Mouse (Mus musculus): ENCODE measurements around the gene Ago1. TPM values are rescaled to one million over a fixed set of nuclear protein-coding genes. Genes with fewer than 3 reads are reported as not detected.

The Ago1 gene
- total and polyA plus RNA-seq, 2 experiments from 2014 or later, result 6.4 to 36.3 TPM

GRCm38 (mm10) chr4:126468925-126469324 lies 542 bp upstream of the Ago1 start:
- H3K27me3 ChIP-seq (ENCODE audit: insufficient read depth, low read length), result no peaks in the 10 kb centered on the region
- ATAC-seq (ENCODE audit: low FRiP score) (no peak), DNase-seq (ENCODE audit: low spot score) (no peak)
- H3K4me3 ChIP-seq (ENCODE audit: low read depth, low read length), result peak overlapping the region; percentile 72
- 1% methylated on average over 8 of the region's 8 CpGs for WGBS
- H3K36me3 ChIP-seq (ENCODE audit: insufficient read depth, low read length), result no peaks in the 10 kb centered on the region
- TF ChIP-seq CTCF (IDR thresholded peaks at IDR 0.05), result no peak
- H3K4me1 ChIP-seq (ENCODE audit: insufficient read depth, low read length), result peaks cover 9% of the 10 kb centered on the region
- no peaks in the 10 kb centered on the region for H3K9me3 ChIP-seq (ENCODE audit: low read length)
- H3K4me2 ChIP-seq (ENCODE audit: low read depth, low read length, poor library complexity, severe bottlenecking), result peak overlapping the region; percentile 64
- H3K27ac ChIP-seq (ENCODE audit: low read depth, low read length), result peak overlapping the region; percentile 94
- H3K9ac ChIP-seq (replicated peaks; ENCODE audit: low read length, poor library complexity, severe bottlenecking), result peak overlapping the region; percentile 93

GRCm38 (mm10) chr4:126467721-126468284 lies 580 bp downstream of the Ago1 start:
- DNase-seq (ENCODE audit: low spot score) (peak; percentile 73), ATAC-seq (ENCODE audit: low FRiP score) (peak; percentile 42)
- Histone ChIP-seq H3K9me3 (ENCODE audit: low read length) (no peaks in the 10 kb centered on the region), H3K9ac (replicated peaks; ENCODE audit: low read length, poor library complexity, severe bottlenecking) (peak overlapping the region; percentile 93), H3K4me3 (ENCODE audit: low read depth, low read length) (peak overlapping the region; percentile 72), H3K36me3 (ENCODE audit: insufficient read depth, low read length) (no peaks in the 10 kb centered on the region), H3K4me1 (ENCODE audit: insufficient read depth, low read length) (peaks cover 13% of the 10 kb centered on the region), H3K27ac (ENCODE audit: low read depth, low read length) (peak overlapping the region; percentile 94), H3K4me2 (ENCODE audit: low read depth, low read length, poor library complexity, severe bottlenecking) (peak overlapping the region; percentile 64), H3K27me3 (ENCODE audit: insufficient read depth, low read length) (no peaks in the 10 kb centered on the region)
- no peak for TF ChIP-seq CTCF (IDR thresholded peaks at IDR 0.05)
- 1% methylated on average over 25 of the region's 25 CpGs for WGBS

GRCm38 (mm10) chr4:126466251-126466750 lies 2.1 kb downstream of the Ago1 start:
- ATAC-seq (ENCODE audit: low FRiP score) (no peak), DNase-seq (ENCODE audit: low spot score) (no peak)
- peaks cover 13% of the 10 kb centered on the region for H3K4me1 ChIP-seq (ENCODE audit: insufficient read depth, low read length)
- H3K27ac ChIP-seq (ENCODE audit: low read depth, low read length), result peak overlapping the region; percentile 47; the same call in 1 of the 2 replicates
- H3K4me3 ChIP-seq (ENCODE audit: low read depth, low read length), result peak overlapping the region; percentile 20
- no peaks in the 10 kb centered on the region for H3K27me3 ChIP-seq (ENCODE audit: insufficient read depth, low read length)
- peak overlapping the region; percentile 46; the same call in 1 of the 2 replicates for H3K9ac ChIP-seq (replicated peaks; ENCODE audit: low read length, poor library complexity, severe bottlenecking)
- 9% methylated on average over 8 of the region's 8 CpGs for whole genome bisulfite sequencing
- peak overlapping the region; percentile 64 for H3K4me2 ChIP-seq (ENCODE audit: low read depth, low read length, poor library complexity, severe bottlenecking)
- H3K36me3 ChIP-seq (ENCODE audit: insufficient read depth, low read length), result no peaks in the 10 kb centered on the region
- H3K9me3 ChIP-seq (ENCODE audit: low read length), result no peaks in the 10 kb centered on the region
- TF ChIP-seq CTCF (IDR thresholded peaks at IDR 0.05), result no peak

GRCm38 (mm10) chr4:126465843-126466242 lies 2.5 kb downstream of the Ago1 start:
- Histone ChIP-seq H3K27ac (ENCODE audit: low read depth, low read length) (peak overlapping the region; percentile 47; the same call in 1 of the 2 replicates), H3K27me3 (ENCODE audit: insufficient read depth, low read length) (no peaks in the 10 kb centered on the region), H3K36me3 (ENCODE audit: insufficient read depth, low read length) (no peaks in the 10 kb centered on the region), H3K4me3 (ENCODE audit: low read depth, low read length) (peak overlapping the region; percentile 20), H3K4me2 (ENCODE audit: low read depth, low read length, poor library complexity, severe bottlenecking) (peak overlapping the region; percentile 64), H3K9ac (replicated peaks; ENCODE audit: low read length, poor library complexity, severe bottlenecking) (peak overlapping the region; percentile 46; the same call in 1 of the 2 replicates), H3K4me1 (ENCODE audit: insufficient read depth, low read length) (peaks cover 13% of the 10 kb centered on the region), H3K9me3 (ENCODE audit: low read length) (no peaks in the 10 kb centered on the region)
- 7% methylated on average over 8 of the region's 8 CpGs for WGBS
- DNase-seq (ENCODE audit: low spot score) (peak; percentile 51), ATAC-seq (ENCODE audit: low FRiP score) (no peak)
- no peak for TF ChIP-seq CTCF (IDR thresholded peaks at IDR 0.05)

GRCm38 (mm10) chr4:126464892-126465235 lies 3.5 kb downstream of the Ago1 start:
- H3K9me3 ChIP-seq (ENCODE audit: low read length), result no peaks in the 10 kb centered on the region
- DNase-seq (ENCODE audit: low spot score) (no peak), ATAC-seq (ENCODE audit: low FRiP score) (no peak)
- peak overlapping the region; percentile 64 for H3K4me2 ChIP-seq (ENCODE audit: low read depth, low read length, poor library complexity, severe bottlenecking)
- TF ChIP-seq CTCF (IDR thresholded peaks at IDR 0.05), result no peak
- no peak overlapping the region for H3K27ac ChIP-seq (ENCODE audit: low read depth, low read length)
- no peaks in the 10 kb centered on the region for H3K27me3 ChIP-seq (ENCODE audit: insufficient read depth, low read length)
- WGBS, result 5% methylated on average over 2 of the region's 2 CpGs
- H3K4me3 ChIP-seq (ENCODE audit: low read depth, low read length), result no peak overlapping the region
- no peak overlapping the region for H3K9ac ChIP-seq (replicated peaks; ENCODE audit: low read length, poor library complexity, severe bottlenecking)
- H3K36me3 ChIP-seq (ENCODE audit: insufficient read depth, low read length), result peaks cover 9% of the 10 kb centered on the region
- H3K4me1 ChIP-seq (ENCODE audit: insufficient read depth, low read length), result peaks cover 13% of the 10 kb centered on the region

- Histone ChIP-seq H3K4me2 (ENCODE audit: low read depth, low read length, poor library complexity, severe bottlenecking) (peak overlapping the region; percentile 64), H3K4me1 (ENCODE audit: insufficient read depth, low read length) (peaks cover 13% of the 10 kb centered on the region), H3K9me3 (ENCODE audit: low read length) (no peaks in the 10 kb centered on the region), H3K36me3 (ENCODE audit: insufficient read depth, low read length) (peaks cover 14% of the 10 kb centered on the region), H3K9ac (replicated peaks; ENCODE audit: low read length, poor library complexity, severe bottlenecking) (no peak overlapping the region), H3K27me3 (ENCODE audit: insufficient read depth, low read length) (no peaks in the 10 kb centered on the region), H3K4me3 (ENCODE audit: low read depth, low read length) (no peak overlapping the region), H3K27ac (ENCODE audit: low read depth, low read length) (no peak overlapping the region)
- no peak for DNase-seq (ENCODE audit: low spot score)
- WGBS, result 9% methylated on average over 4 of the region's 4 CpGs
- no peak for ATAC-seq (ENCODE audit: low FRiP score)
- no peak for TF ChIP-seq CTCF (IDR thresholded peaks at IDR 0.05)
These were observed 4.0 kb downstream of the Ago1 start for GRCm38 (mm10) chr4:126464189-126464891.
